Mouse (Mus musculus) G1E (cell line): ENCODE data around the gene Eml2.

ENCODE experiments used
- CTCF ChIP-seq: IDR thresholded peaks from 2 replicates; pipeline ENCODE4 v1.5.1; 2012; ENCODE audit warnings: low read depth, low read length, inconsistent platforms, mixed read lengths
- GATA1 ChIP-seq: IDR thresholded peaks from 2 replicates; pipeline ENCODE4 v1.6.1; 2012; ENCODE audit warnings: borderline replicate concordance, low read length, inconsistent platforms, mixed read lengths

DNA sequence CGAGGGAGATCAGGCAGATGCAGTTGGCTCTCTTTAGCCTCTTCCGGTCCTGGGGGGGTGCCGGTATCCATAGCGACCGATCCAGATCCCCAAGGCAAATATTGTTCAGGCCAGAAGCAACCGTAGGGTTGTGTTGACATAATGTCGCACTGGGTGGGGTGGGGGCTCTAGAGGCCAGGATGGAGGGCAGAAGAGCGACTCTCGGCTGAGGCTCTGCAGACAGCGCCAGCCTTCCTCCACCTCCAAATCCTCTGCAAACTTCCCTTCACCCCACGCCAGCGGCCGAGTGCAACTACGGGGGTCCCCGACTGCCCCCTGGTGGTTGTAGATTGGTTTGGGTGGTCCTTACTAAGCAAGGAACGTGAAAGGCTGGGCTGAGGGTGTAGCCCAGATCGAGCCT, 3.3 kb upstream of the Eml2 start:
- peak; percentile 51; the same call in 1 of the 2 replicates for TF ChIP-seq CTCF
- no peak for TF ChIP-seq GATA1
